Mouse (Mus musculus) heart, embryonic 13.5 days (tissue): ENCODE measurements at regions not wholly inside any gene's neighbourhood (a gene's known extent, or its start where the extent isn't known, plus 50 kb on each side); places are given as distances from the start of the nearest gene placed in this dataset.
A peak's percentile ranks its signal among the peaks of the same experiment; 100 is the strongest.

Experiments
- ATAC-seq: fragments of 200-750 bp; cut with Nextera tagmentation; 2 replicates; pipeline ENCODE4 v1.8.0; 2017; ENCODE audit warnings: moderate TSS enrichment; ENCODE audit not compliant: insufficient number of reproducible peaks, low FRiP score, low TSS enrichment; ENCODE audit errors: extremely low read depth
- H3K27ac ChIP-seq: fragments of 300-500 bp; sonication (generic); replicated peaks from 2 replicates; pipeline ENCODE4 v1.5.1; 2015; ENCODE audit warnings: moderate library complexity, mild to moderate bottlenecking, inconsistent platforms
- H3K27me3 ChIP-seq: fragments of 300-500 bp; sonication (generic); replicated peaks from 2 replicates; pipeline ENCODE4 v1.6.1; 2015; ENCODE audit warnings: mild to moderate bottlenecking, inconsistent platforms
- H3K36me3 ChIP-seq: fragments of 300-500 bp; sonication (generic); 2 replicates; pipeline ENCODE4 v1.6.1; 2015; ENCODE audit warnings: mild to moderate bottlenecking, inconsistent platforms
- H3K4me1 ChIP-seq: fragments of 300-500 bp; sonication (generic); 2 replicates; pipeline ENCODE4 v1.6.1; 2015; ENCODE audit warnings: inconsistent platforms
- H3K4me2 ChIP-seq: fragments of 300-500 bp; sonication (generic); 2 replicates; pipeline ENCODE4 v1.6.1; 2015; ENCODE audit warnings: inconsistent platforms, mild to moderate bottlenecking, moderate library complexity
- H3K4me3 ChIP-seq: fragments of 300-500 bp; sonication (generic); 2 replicates; pipeline ENCODE4 v1.5.1; 2015; ENCODE audit warnings: moderate library complexity, mild to moderate bottlenecking, inconsistent platforms
- H3K9ac ChIP-seq: fragments of 300-500 bp; sonication (generic); 2 replicates; pipeline ENCODE4 v1.6.1; 2015; ENCODE audit warnings: inconsistent platforms, mild to moderate bottlenecking, moderate library complexity
- H3K9me3 ChIP-seq: fragments of 300-500 bp; sonication (generic); 2 replicates; pipeline ENCODE4 v1.6.1; 2016; ENCODE audit warnings: inconsistent platforms
- WGBS: fragments of 180-500 bp; shearing (Covaris S2); methylation state at CpG from one replicate; pipeline ENCODE4 v1.1.7; 2015; ENCODE audit warnings: mixed read lengths; 5-methylcytosine and 5-hydroxymethylcytosine counted together

DNA sequence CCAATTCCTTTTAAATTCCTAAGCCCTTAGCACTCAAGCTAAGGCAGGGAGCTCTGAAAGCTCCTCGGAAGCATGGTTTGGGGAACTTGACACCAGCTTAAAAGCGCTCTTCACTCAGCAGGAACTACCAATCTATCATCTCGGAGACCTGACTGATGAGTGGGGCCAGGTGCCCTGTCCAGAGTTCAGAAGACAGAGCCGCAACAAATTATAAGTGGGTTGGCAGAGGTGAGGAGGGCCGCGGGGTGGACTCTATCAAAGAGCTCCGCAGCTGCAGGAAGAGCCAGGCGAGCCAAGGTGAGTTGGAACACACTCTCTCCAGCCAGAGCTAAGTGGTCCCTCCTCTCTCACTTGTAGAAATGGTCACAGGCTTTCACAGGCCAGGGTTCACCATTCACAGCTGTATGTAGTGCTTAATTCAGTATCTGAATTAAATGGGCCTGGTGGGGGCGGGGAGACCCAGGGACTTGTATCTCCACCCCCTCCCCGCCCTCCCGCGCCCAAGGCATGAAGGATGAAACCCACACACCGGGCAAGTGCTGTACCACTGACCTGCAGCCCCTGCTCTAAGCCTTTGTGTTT lies 180.8 kb downstream of the Stim2 start:
- ATAC-seq, result no peak
- H3K27me3 ChIP-seq, result no peaks in the 10 kb centered on the region
- H3K9ac ChIP-seq, result peak overlapping the region; percentile 1; the same call in 1 of the 2 replicates
- peak overlapping the region; percentile 78 for H3K27ac ChIP-seq
- H3K4me1 ChIP-seq, result peaks cover 37% of the 10 kb centered on the region
- H3K36me3 ChIP-seq, result no peaks in the 10 kb centered on the region
- H3K4me3 ChIP-seq, result no peak overlapping the region
- peaks cover 10% of the 10 kb centered on the region; the same call in 1 of the 2 replicates for H3K9me3 ChIP-seq
- 0 out of 2 replicates have a peak overlapping the region, but pooled peaks have one; percentile 7 for H3K4me2 ChIP-seq
- WGBS, result 32% methylated on average over 13 of the region's 13 CpGs

DNA sequence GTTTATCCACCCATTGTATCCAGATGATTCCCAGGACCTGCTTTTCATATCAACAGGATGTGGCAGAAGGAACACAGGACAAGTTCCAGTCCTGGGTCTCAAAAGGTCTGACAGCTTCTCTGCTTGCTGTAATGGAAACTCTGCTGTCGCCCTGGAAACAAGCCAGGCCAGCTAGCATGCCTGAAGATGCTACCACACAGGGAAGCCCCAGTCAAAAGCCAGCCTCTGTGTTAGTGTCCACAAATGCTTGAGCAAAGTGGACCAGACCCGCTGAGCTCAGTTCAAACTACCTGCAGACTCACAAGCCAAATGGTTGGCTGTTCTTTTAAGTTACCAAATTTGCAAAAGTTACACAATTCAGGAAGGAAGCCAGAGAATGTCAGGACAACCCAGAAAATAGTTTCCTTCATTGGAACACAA lies 181.9 kb downstream of the Stim2 start:
- H3K27me3 ChIP-seq, result no peaks in the 10 kb centered on the region
- H3K9ac ChIP-seq, result no peak overlapping the region
- H3K9me3 ChIP-seq, result 0 out of 2 replicates have a peak, but pooled peaks cover 3% of the 10 kb centered on the region
- no peaks in the 10 kb centered on the region for H3K36me3 ChIP-seq
- ATAC-seq, result peak; percentile 59; the same call in 1 of the 2 replicates
- WGBS, result 14% methylated on average over 2 of the region's 2 CpGs
- peak overlapping the region; percentile 78 for H3K27ac ChIP-seq
- peaks cover 37% of the 10 kb centered on the region for H3K4me1 ChIP-seq
- H3K4me2 ChIP-seq, result peak overlapping the region; percentile 20; the same call in 1 of the 2 replicates
- H3K4me3 ChIP-seq, result no peak overlapping the region

DNA sequence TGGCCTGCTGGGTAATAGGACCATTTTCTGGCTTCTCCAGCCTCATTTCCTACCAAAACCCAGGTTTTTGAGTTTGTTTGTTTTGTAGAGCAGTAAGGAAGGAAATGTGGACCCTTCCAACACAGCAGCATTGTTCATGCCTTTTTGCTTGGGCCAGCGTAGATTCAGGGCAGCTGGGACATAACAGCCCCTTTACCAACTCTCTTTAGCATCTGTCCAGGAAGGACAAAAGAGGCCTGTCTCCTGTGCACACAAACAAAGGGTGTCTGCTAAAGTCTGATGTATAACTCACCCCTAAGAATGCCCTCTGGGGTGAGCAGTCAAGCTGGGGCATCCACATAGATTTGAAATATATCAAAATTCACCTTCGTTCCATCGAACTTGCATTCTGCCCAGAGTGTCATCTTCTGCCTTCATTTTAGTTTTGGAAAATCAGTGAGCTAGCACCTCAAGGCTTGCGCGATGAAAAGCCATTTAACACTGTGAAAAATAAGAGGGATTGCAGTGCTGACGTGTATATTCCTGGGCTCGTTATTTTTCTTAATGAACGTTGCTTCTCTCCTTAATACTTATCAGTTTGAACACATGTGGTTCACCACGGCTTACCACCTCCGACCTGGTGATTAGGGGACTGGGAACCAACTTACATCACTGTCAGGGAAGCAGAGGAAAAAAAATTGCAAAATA lies 182.5 kb downstream of the Stim2 start:
- peak overlapping the region; percentile 39 for H3K4me2 ChIP-seq
- no peaks in the 10 kb centered on the region for H3K9me3 ChIP-seq
- H3K36me3 ChIP-seq, result no peaks in the 10 kb centered on the region
- H3K4me1 ChIP-seq, result peaks cover 37% of the 10 kb centered on the region
- WGBS, result 46% methylated on average over 10 of the region's 10 CpGs
- ATAC-seq, result no peak; the same call in 1 of the 2 replicates
- no peaks in the 10 kb centered on the region for H3K27me3 ChIP-seq
- H3K9ac ChIP-seq, result no peak overlapping the region
- no peak overlapping the region for H3K4me3 ChIP-seq
- H3K27ac ChIP-seq, result peak overlapping the region; percentile 78

DNA sequence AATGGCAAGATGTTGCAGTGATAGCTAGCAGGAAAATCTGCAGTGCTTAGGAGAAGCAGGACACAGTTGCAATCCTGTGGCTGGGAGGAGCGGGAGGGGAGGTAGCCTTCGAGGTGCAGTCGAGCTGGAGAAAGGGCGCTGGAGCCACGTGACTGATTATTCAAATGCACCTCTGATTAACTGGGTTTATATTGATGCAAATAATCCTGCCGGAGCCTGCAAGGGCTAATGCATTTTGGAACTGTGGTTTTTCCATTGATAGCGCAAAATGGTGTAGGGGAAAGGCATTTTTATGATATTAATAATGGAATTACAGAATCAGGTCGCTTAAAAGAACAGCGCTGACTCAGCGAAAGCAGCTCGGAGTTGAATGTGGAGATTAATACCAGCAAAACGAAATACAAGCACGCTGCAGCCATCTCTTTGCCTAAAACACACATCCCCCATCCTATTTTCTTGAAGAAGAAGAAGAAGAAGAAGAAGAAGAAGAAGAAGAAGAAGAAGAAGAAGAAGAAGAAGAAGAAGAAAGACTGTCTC lies 183.1 kb downstream of the Stim2 start:
- Histone ChIP-seq H3K36me3 (no peaks in the 10 kb centered on the region), H3K4me3 (no peak overlapping the region), H3K27me3 (no peaks in the 10 kb centered on the region), H3K4me2 (peak overlapping the region; percentile 39), H3K9me3 (no peaks in the 10 kb centered on the region), H3K9ac (no peak overlapping the region), H3K27ac (peak overlapping the region; percentile 78), H3K4me1 (peaks cover 37% of the 10 kb centered on the region)
- WGBS, result 32% methylated on average over 13 of the region's 13 CpGs
- ATAC-seq, result no peak

DNA sequence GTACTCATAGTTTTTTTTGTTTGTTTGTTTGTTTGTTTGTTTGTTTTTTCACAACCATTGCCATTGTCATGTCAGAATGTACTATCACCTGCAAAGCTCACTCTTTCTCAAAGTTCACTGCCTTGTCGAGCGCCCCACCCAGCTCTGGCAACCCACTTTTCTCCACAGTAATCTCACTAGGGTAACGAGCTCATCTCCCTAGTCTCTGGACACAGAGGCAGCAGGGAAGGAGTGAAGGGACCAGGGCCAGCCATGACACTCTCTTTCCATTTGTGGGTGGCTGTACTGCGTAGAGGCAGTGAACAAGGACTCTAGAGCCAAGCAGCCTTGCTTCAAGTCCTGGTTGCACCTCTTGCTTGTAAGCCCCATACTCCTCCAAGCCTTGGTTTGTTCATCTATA lies 184.5 kb downstream of the Stim2 start:
- 77% methylated on average over 4 of the region's 4 CpGs for WGBS
- Histone ChIP-seq H3K27ac (no peak overlapping the region), H3K9ac (no peak overlapping the region), H3K27me3 (no peaks in the 10 kb centered on the region), H3K36me3 (no peaks in the 10 kb centered on the region), H3K4me2 (no peak overlapping the region), H3K4me3 (no peak overlapping the region), H3K9me3 (no peaks in the 10 kb centered on the region), H3K4me1 (peaks cover 37% of the 10 kb centered on the region)
- no peak for ATAC-seq

DNA sequence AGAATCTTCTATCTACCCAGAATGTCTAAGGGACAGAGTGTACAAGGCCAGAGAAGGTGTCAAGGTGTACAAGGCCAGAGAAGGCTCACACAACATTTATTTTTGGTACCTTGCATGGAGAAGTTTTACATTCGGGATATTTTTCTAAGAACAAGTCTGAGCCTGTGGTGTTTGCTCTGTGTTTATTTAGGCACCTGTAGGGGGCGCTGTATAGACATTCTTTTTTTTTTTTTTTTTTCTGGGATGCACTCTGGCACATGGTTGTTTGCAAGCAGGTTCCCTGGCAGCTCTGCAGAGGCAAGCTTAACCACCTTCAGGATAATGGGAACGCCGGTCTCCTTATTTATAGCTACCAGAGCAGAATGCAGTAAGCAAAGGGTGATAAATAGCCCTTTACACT lies 187.4 kb downstream of the Stim2 start:
- 57% methylated on average over 4 of the region's 4 CpGs for WGBS
- ATAC-seq, result no peak
- H3K36me3 ChIP-seq, result no peaks in the 10 kb centered on the region
- H3K27me3 ChIP-seq, result no peaks in the 10 kb centered on the region
- H3K4me3 ChIP-seq, result no peak overlapping the region
- H3K27ac ChIP-seq, result no peak overlapping the region
- peaks cover 13% of the 10 kb centered on the region for H3K4me1 ChIP-seq
- H3K4me2 ChIP-seq, result no peak overlapping the region
- no peak overlapping the region for H3K9ac ChIP-seq
- no peaks in the 10 kb centered on the region for H3K9me3 ChIP-seq

DNA sequence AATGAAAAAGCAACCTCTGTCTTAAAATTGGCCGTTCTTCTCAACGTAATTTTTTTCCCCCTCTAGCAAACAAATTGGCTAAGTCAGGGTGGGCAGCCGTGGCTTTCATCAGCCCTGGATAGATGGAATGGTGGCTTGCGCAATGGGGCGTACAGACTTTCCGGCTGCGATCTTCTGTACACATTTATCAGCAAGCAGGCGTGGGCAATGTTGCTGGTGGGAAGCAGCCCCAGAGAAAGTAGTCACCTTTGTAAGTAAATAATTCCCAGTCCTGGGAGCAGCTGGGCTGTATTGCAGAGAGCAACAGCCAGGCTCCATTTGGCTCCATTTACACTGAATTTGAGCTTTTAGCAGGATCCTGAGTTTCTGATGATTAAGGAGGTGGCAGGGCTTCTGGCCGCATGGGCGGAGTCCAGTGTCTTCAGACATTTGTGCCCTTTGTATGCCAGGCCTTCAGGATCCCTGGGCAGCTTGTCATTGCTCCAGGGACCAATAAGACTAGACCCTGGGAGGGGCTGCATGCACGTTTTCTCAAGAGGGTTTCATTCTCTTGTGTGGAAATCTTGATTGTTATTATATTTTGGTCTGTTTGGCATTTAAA lies 187.9 kb downstream of the Stim2 start:
- H3K27ac ChIP-seq, result no peak overlapping the region
- no peaks in the 10 kb centered on the region for H3K36me3 ChIP-seq
- no peak overlapping the region for H3K4me3 ChIP-seq
- H3K9me3 ChIP-seq, result no peaks in the 10 kb centered on the region
- H3K4me1 ChIP-seq, result peaks cover 8% of the 10 kb centered on the region
- ATAC-seq, result no peak
- H3K9ac ChIP-seq, result no peak overlapping the region
- no peak overlapping the region for H3K4me2 ChIP-seq
- 71% methylated on average over 11 of the region's 11 CpGs for WGBS
- H3K27me3 ChIP-seq, result no peaks in the 10 kb centered on the region

DNA sequence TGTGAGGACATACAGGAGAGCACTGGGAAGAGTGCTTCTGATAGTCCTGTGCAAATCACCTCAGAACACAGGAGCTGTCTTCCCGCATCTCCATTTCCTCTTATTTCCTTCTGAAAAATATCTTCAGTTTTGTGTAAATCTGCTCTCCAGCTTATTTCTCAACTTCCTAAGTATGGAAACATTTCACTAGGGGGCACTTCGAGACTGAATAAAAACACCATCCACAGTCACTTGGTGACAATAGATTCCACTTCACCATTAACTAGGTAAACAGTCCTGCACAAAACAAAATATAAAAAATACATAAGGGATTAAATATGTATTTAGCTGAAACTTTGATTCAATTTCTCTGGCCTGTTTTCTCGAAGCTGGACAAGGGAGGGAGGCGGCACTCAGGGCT lies 193.4 kb downstream of the Stim2 start:
- Histone ChIP-seq H3K36me3 (no peaks in the 10 kb centered on the region), H3K9ac (no peak overlapping the region), H3K27ac (no peak overlapping the region), H3K4me2 (no peak overlapping the region), H3K9me3 (no peaks in the 10 kb centered on the region), H3K27me3 (no peaks in the 10 kb centered on the region), H3K4me3 (no peak overlapping the region), H3K4me1 (no peaks in the 10 kb centered on the region)
- ATAC-seq, result no peak
- 69% methylated on average over 4 of the region's 4 CpGs for WGBS

DNA sequence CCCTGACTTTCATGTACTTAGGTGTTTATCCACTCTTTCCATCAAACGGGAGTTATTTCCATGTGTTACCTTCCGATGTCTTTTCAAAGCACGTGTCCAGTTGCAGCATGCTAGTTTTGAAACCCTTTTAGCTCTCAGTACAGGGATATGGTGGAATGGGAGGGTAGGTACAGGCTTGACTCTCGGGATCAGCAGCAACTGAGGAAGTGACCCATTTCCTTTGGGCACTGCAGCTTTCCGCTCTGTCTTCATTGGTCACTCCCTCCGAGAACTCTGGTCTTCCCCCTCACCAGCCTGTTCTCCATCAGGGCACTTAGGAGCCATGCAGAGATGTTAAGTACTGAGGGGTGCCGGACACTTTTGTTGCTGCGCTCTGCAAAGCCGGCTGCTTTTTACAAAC lies 196.5 kb downstream of the Stim2 start:
- ATAC-seq, result no peak
- H3K9ac ChIP-seq, result no peak overlapping the region
- WGBS, result 72% methylated on average over 9 of the region's 9 CpGs
- H3K4me3 ChIP-seq, result no peak overlapping the region
- no peak overlapping the region for H3K4me2 ChIP-seq
- no peaks in the 10 kb centered on the region for H3K9me3 ChIP-seq
- no peaks in the 10 kb centered on the region for H3K36me3 ChIP-seq
- peaks cover 15% of the 10 kb centered on the region for H3K4me1 ChIP-seq
- no peak overlapping the region for H3K27ac ChIP-seq
- no peaks in the 10 kb centered on the region for H3K27me3 ChIP-seq

DNA sequence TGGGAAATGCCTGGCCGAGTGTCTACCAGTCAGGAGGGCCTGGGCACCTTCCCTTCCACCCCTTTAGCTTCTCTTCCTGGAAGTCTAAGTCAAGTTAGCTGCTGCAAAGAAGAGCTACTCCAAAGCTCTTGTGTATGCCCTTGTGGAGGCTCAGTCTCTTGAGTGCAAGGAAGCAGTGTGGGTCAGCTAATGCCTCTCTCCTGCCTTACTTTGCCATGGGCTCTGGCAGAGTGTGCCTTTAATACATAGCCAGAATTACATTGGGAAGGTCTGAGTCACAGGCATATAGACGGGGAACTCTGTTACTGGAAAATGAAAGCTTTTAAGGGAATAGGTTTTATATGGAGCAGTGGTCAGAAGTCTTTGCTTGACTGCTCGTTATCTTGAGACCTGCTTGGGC lies 201.7 kb downstream of the Stim2 start:
- WGBS, result 66% methylated on average over 3 of the region's 3 CpGs
- ATAC-seq, result no peak
- Histone ChIP-seq H3K9ac (no peak overlapping the region), H3K4me2 (no peak overlapping the region), H3K4me1 (peaks cover 24% of the 10 kb centered on the region), H3K27me3 (no peaks in the 10 kb centered on the region), H3K27ac (no peak overlapping the region), H3K4me3 (no peak overlapping the region), H3K36me3 (no peaks in the 10 kb centered on the region), H3K9me3 (no peaks in the 10 kb centered on the region)

DNA sequence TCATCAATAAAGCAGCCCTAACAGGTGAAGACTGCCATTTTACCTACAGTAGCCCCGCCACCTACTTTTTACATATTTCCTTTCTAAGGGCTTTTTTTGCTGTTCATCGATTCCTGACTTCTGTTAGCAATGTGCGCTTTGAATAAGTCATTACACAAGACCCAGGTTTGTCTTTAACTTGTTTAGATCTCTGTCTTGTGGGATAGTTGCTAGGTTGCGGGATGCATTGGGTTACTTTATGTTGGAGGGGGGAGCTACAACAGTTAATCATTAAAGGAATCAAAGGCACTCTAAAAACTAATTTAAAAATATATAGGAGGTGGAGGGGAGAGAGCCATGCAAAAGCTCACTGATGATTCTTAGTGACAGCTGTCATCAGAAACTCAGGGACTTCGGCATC lies 202.3 kb downstream of the Stim2 start:
- Histone ChIP-seq H3K27ac (no peak overlapping the region), H3K4me3 (no peak overlapping the region), H3K4me2 (no peak overlapping the region), H3K4me1 (peaks cover 24% of the 10 kb centered on the region), H3K9me3 (no peaks in the 10 kb centered on the region), H3K36me3 (no peaks in the 10 kb centered on the region), H3K9ac (no peak overlapping the region), H3K27me3 (no peaks in the 10 kb centered on the region)
- ATAC-seq, result no peak
- WGBS, result 85% methylated on average over 5 of the region's 5 CpGs
